Mouse (Mus musculus): ENCODE measurements around the gene Tpm3-rs7. TPM values are rescaled to one million over a fixed set of nuclear protein-coding genes. Genes with fewer than 3 reads are reported as not detected.
"Not testable (repeated sequence)": the region's sequence is repeated elsewhere in the genome, so short reads cannot be mapped to it uniquely, and the experiment has no call there.

Gene Tpm3-rs7
- 10 to 100 TPM; 33.3 to 43.3 (median 37.9) TPM for total RNA-seq (2022)

GRCm38 (mm10) chr14:113314499-113314898 lies at the start of gene Tpm3-rs7:
Gene Tpm3-rs7 (plus strand): TSS chr14:113314608.
- not testable (repeated sequence) for DNase-seq (ENCODE audit: low spot score in 2 of 2)

GRCm38 (mm10) chr14:113317023-113317422 lies 2.6 kb downstream of the Tpm3-rs7 start:
- no peak for DNase-seq (ENCODE audit: low spot score in 2 of 2)

- DNase-seq (ENCODE audit: low spot score in 2 of 2) = peak in 1 of 2 experiments; percentile 7
These were observed 49.0 kb downstream of the Tpm3-rs7 start for GRCm38 (mm10) chr14:113363361-113363760.

All from left cerebral cortex, adult 8-10 months (tissue).